Mouse (Mus musculus) heart, embryonic 14.5 days (tissue): ENCODE measurements around the gene D930048N14Rik. TPM values are rescaled to one million over a fixed set of nuclear protein-coding genes. Genes with fewer than 3 reads are reported as not detected.

Experiments
- ATAC-seq: fragments of 200-750 bp; cut with Nextera tagmentation; 2 replicates; pipeline ENCODE4 v1.8.0; 2017; ENCODE audit warnings: low read depth, moderate TSS enrichment; ENCODE audit not compliant: insufficient number of reproducible peaks, insufficient read depth, low FRiP score
- H3K27ac ChIP-seq, 2 experiments: fragments of 200-500 bp in 1 of 2; fragments of 300-500 bp in 1 of 2; sonication (generic) in 1 of 2; replicated peaks in 1 of 2; 2 replicates each; pipeline ENCODE4 v1.5.1; 2012 to 2014; ENCODE audit warnings: low read depth in 2 of 2, low read length in 2 of 2, control low read depth in 1 of 2, mild to moderate bottlenecking in 1 of 2, mixed read lengths in 1 of 2; ENCODE audit not compliant: control insufficient read depth in 1 of 2, insufficient read depth in 1 of 2
- H3K27me3 ChIP-seq: fragments of 300-500 bp; sonication (generic); 2 replicates; pipeline ENCODE4 v1.6.1; 2014; ENCODE audit warnings: mild to moderate bottlenecking, low read length, control low read depth; ENCODE audit not compliant: control insufficient read depth, insufficient read depth
- H3K36me3 ChIP-seq: fragments of 300-500 bp; sonication (generic); 2 replicates; pipeline ENCODE4 v1.6.1; 2014; ENCODE audit warnings: mild to moderate bottlenecking, control low read depth, low read length, mixed read lengths; ENCODE audit not compliant: control insufficient read depth, insufficient read depth
- H3K4me1 ChIP-seq, 2 experiments: fragments of 200-500 bp in 1 of 2; fragments of 300-500 bp in 1 of 2; sonication (generic) in 1 of 2; 2 replicates each; pipeline ENCODE4 v1.6.1; 2012 to 2014; ENCODE audit warnings: low read length in 2 of 2, control low read depth in 1 of 2, mixed read lengths in 1 of 2; ENCODE audit not compliant: control insufficient read depth in 2 of 2, insufficient read depth in 2 of 2
- H3K4me2 ChIP-seq: fragments of 300-500 bp; sonication (generic); 2 replicates; pipeline ENCODE4 v1.6.1; 2014; ENCODE audit warnings: mild to moderate bottlenecking, low read length
- H3K4me3 ChIP-seq, 2 experiments: fragments of 200-500 bp in 1 of 2; fragments of 300-500 bp in 1 of 2; sonication (generic) in 1 of 2; 2 replicates each; pipeline ENCODE4 v1.5.1; 2012 to 2014; ENCODE audit warnings: low read length in 2 of 2, mild to moderate bottlenecking in 2 of 2, control low read depth in 1 of 2, low read depth in 1 of 2, moderate library complexity in 1 of 2; ENCODE audit not compliant: control insufficient read depth in 1 of 2, insufficient read depth in 1 of 2
- H3K9ac ChIP-seq: fragments of 300-500 bp; sonication (generic); 2 replicates; pipeline ENCODE4 v1.6.1; 2014; ENCODE audit warnings: mild to moderate bottlenecking, low read length
- H3K9me3 ChIP-seq: fragments of 300-500 bp; sonication (generic); 2 replicates; pipeline ENCODE4 v1.6.1; 2016; ENCODE audit warnings: low read length, control low read depth; ENCODE audit not compliant: control insufficient read depth
- WGBS: fragments of 180-500 bp; shearing (Covaris S2); extraction: QIAGEN DNeasy Blood & Tissue Kit; methylation state at CpG from one replicate; pipeline ENCODE4 v1.1.7; 2014; 5-methylcytosine and 5-hydroxymethylcytosine counted together
- polyA plus RNA-seq: library from polyadenylated mRNA; unstranded; fragments of >200 nt; fragmentation: Nextera tagmentation; extraction: Ambion mirVana; gene quantifications from 2 replicates; pipeline ENCODE4 v1.2.1, GENCODE M21; 2014

The D930048N14Rik gene
- polyA plus RNA-seq, 1 experiment from 2014 or later = 1.2 TPM

GRCm38 (mm10) chr11:51670846-51671245 lies 20.1 kb downstream of the D930048N14Rik start:
- H3K36me3 ChIP-seq = no peaks in the 10 kb centered on the region
- 84% methylated on average over 7 of the region's 7 CpGs for WGBS
- H3K4me2 ChIP-seq = no peak overlapping the region
- H3K27me3 ChIP-seq = no peaks in the 10 kb centered on the region
- H3K9ac ChIP-seq = no peak overlapping the region
- no peak for ATAC-seq
- H3K27ac ChIP-seq = no peak overlapping the region
- H3K4me3 ChIP-seq = no peak overlapping the region
- no peaks in the 10 kb centered on the region for H3K9me3 ChIP-seq
- H3K4me1 ChIP-seq = no peaks in the 10 kb centered on the region

- Histone ChIP-seq H3K4me1 (no peaks in the 10 kb centered on the region), H3K36me3 (no peaks in the 10 kb centered on the region), H3K4me2 (no peak overlapping the region), H3K9ac (no peak overlapping the region), H3K27ac (no peak overlapping the region), H3K4me3 (no peak overlapping the region), H3K9me3 (no peaks in the 10 kb centered on the region), H3K27me3 (no peaks in the 10 kb centered on the region)
- 62% methylated on average over 2 of the region's 2 CpGs for WGBS
- ATAC-seq = no peak
Observed at GRCm38 (mm10) chr11:51671376-51671775, 20.6 kb downstream of the D930048N14Rik start.

- ATAC-seq = no peak
- no peak overlapping the region for H3K27ac ChIP-seq
- WGBS = 84% methylated on average over 9 of the region's 9 CpGs
- H3K27me3 ChIP-seq = no peaks in the 10 kb centered on the region
- no peaks in the 10 kb centered on the region for H3K4me1 ChIP-seq
- H3K36me3 ChIP-seq = no peaks in the 10 kb centered on the region
- H3K4me3 ChIP-seq = no peak overlapping the region
- no peak overlapping the region for H3K9ac ChIP-seq
- H3K4me2 ChIP-seq = no peak overlapping the region
- no peaks in the 10 kb centered on the region for H3K9me3 ChIP-seq
Observed at GRCm38 (mm10) chr11:51673291-51673690, 22.5 kb downstream of the D930048N14Rik start.

- no peak overlapping the region for H3K9ac ChIP-seq
- H3K27ac ChIP-seq = no peak overlapping the region
- H3K4me3 ChIP-seq = no peak overlapping the region
- no peak overlapping the region for H3K4me2 ChIP-seq
- H3K4me1 ChIP-seq = no peaks in the 10 kb centered on the region
- H3K9me3 ChIP-seq = no peaks in the 10 kb centered on the region
- H3K27me3 ChIP-seq = no peaks in the 10 kb centered on the region
- no peaks in the 10 kb centered on the region for H3K36me3 ChIP-seq
- no peak for ATAC-seq
- WGBS = 69% methylated on average over 5 of the region's 5 CpGs
Observed at GRCm38 (mm10) chr11:51675386-51675785, 24.6 kb downstream of the D930048N14Rik start.

GRCm38 (mm10) chr11:51677737-51678418 lies 27.1 kb downstream of the D930048N14Rik start:
- Histone ChIP-seq H3K4me2 (no peak overlapping the region), H3K27me3 (no peaks in the 10 kb centered on the region), H3K36me3 (no peaks in the 10 kb centered on the region), H3K9me3 (no peaks in the 10 kb centered on the region), H3K9ac (no peak overlapping the region), H3K4me3 (no peak overlapping the region), H3K27ac (no peak overlapping the region), H3K4me1 (0 out of 4 replicates have a peak, but pooled peaks cover 0 to 3% of the 10 kb centered on the region in 2 experiments)
- no peak for ATAC-seq
- WGBS = 71% methylated on average over 6 of the region's 6 CpGs

- no peak for ATAC-seq
- 68% methylated on average over 3 of the region's 3 CpGs for WGBS
Observed at GRCm38 (mm10) chr11:51679466-51679865, 28.7 kb downstream of the D930048N14Rik start.

GRCm38 (mm10) chr11:51681324-51681975 lies 30.7 kb downstream of the D930048N14Rik start:
- no peak for ATAC-seq
- Histone ChIP-seq H3K4me1 (0 out of 4 replicates have a peak, but pooled peaks cover 0 to 3% of the 10 kb centered on the region in 2 experiments), H3K9me3 (no peaks in the 10 kb centered on the region), H3K27ac (no peak overlapping the region), H3K4me3 (peak overlapping the region in 1 of 2 experiments; percentile 0; a peak in 1 of 4 replicates), H3K4me2 (peak overlapping the region; percentile 50), H3K36me3 (peaks cover 10% of the 10 kb centered on the region), H3K27me3 (no peaks in the 10 kb centered on the region), H3K9ac (peak overlapping the region; percentile 40; the same call in 1 of the 2 replicates)
- 31% methylated on average over 13 of the region's 13 CpGs for WGBS

More at GRCm38 (mm10) chr11:51679466-51679865, 28.7 kb downstream of the D930048N14Rik start:
- H3K9me3 ChIP-seq = no peaks in the 10 kb centered on the region
- no peak overlapping the region for H3K9ac ChIP-seq
- no peaks in the 10 kb centered on the region for H3K27me3 ChIP-seq
- H3K27ac ChIP-seq = no peak overlapping the region
- H3K4me1 ChIP-seq = 0 out of 4 replicates have a peak, but pooled peaks cover 0 to 3% of the 10 kb centered on the region in 2 experiments
- no peak overlapping the region for H3K4me3 ChIP-seq
- no peaks in the 10 kb centered on the region for H3K36me3 ChIP-seq
- H3K4me2 ChIP-seq = no peak overlapping the region
